Mouse (Mus musculus) olfactory bulb, adult 2 months (tissue): ENCODE data around the gene Lhfpl4.

ENCODE experiments used
- CTCF ChIP-seq: fragments of 200-500 bp; IDR thresholded peaks from 2 replicates; pipeline ENCODE4 v1.5.1; 2012; ENCODE audit warnings: low read depth, mild to moderate bottlenecking, low read length, moderate library complexity; ENCODE audit not compliant: insufficient read depth
- POLR2A ChIP-seq: fragments of 200-500 bp; IDR thresholded peaks from 2 replicates; pipeline ENCODE4 v1.6.1; 2012; ENCODE audit warnings: mild to moderate bottlenecking, low read depth, low read length, moderate library complexity; ENCODE audit not compliant: insufficient read depth

DNA sequence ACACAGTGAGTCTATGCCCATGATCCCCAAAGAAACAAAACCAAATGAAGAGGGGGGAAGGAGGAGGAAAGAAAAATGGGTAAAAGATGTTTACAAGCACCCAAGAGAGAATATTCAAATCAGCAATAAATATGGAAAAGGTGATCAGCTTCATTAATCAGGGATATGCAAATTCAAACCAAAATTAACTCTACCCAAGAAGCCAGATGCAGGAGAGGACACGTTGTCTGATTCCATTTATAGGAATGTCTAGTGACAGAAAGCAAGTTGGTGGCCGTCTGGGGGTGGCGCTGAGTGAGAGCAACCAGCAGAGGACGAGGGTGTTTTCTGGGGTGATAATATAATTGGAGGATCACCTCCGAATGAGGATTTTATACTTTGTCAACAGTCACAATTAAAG lies 40.0 kb upstream of the Lhfpl4 start:
- TF ChIP-seq POLR2A, result no peak
- TF ChIP-seq CTCF, result no peak
